Mouse (Mus musculus) heart, postnatal 0 days (tissue): Measurements from ENCODE around the gene Vmn2r27.

Experiments
- CTCF ChIP-seq: IDR thresholded peaks from 2 replicates; pipeline ENCODE4 v1.5.1; 2016; ENCODE audit warnings: antibody characterized with exemption, control low read depth, low read depth
- EP300 ChIP-seq: IDR thresholded peaks from 2 replicates; pipeline ENCODE4 v1.6.1; 2016; ENCODE audit warnings: antibody characterized with exemption, low read depth

- TF ChIP-seq CTCF (no peak), EP300 (no peak)
Measured at GRCm38 (mm10) chr6:124202116-124202515, 29.5 kb downstream of the Vmn2r27 start.
